8 mouse cellular contexts compared by ENCODE assay signal in the genomic region with DNA sequence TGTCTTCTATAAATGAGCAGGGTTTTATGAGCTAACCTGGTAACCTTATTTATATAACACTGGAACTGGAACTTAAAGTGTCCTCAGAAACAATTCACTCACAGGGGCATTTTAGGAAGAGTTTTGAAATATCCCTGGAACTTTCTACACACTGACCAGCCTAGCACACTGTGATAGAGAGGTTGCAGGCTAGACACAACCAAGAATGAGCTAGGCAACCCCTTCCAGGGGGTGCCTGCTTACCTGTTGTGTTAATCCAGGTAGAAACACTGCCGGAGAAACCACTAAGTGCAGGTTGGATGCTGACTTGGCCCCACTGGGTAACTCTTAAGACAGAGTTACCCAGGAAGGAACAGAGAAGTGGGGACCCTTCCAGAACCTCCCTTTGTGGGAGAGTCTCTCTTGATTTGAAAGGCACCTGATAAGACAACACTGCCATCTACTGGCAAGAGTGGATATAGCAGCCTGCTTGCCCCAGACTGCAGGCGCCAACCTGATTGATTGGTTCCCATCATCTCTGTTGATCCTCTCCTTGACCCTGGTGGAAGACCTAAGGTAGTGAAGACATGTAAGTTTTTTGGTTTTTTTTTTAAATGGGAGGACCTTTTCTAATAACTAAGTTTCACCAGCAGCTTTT. TPM values are rescaled to one million over a fixed set of nuclear protein-coding genes. Genes with fewer than 3 reads are reported as not detected.
DNase-seq lines count a peak whose midpoint lies in the region; ATAC-seq and TF ChIP-seq lines count a peak whose summit lies in the region.

No protein-coding gene starts in this region.

- TF ChIP-seq CTCF in G1E (IDR thresholded peaks at IDR 0.05; ENCODE audit: low read depth, low read length) = peak; percentile 93
- TF ChIP-seq CTCF in layer of hippocampus, adult 2 months (conservative IDR thresholded peaks at IDR 0.05) = peak; percentile 100

- 36% methylated on average over 2 of the region's 2 CpGs for WGBS in forebrain, embryonic 11.5 days
- 20% methylated on average over 2 of the region's 2 CpGs for WGBS in lung, embryonic 15.5 days

- no peaks in the 10 kb centered on the region for H3K4me1 ChIP-seq in G1E (ENCODE audit: insufficient read depth, low read depth, low read length)
- no peaks in the 10 kb centered on the region for H3K4me1 ChIP-seq in forebrain, embryonic 11.5 days (replicated peaks; ENCODE audit: control insufficient read depth, insufficient read depth, low read length)
- H3K4me1 ChIP-seq in lung, embryonic 15.5 days = peaks cover 11% of the 10 kb centered on the region

- H3K9me3 ChIP-seq in G1E (replicated peaks) = no peaks in the 10 kb centered on the region
- no peaks in the 10 kb centered on the region for H3K9me3 ChIP-seq in forebrain, embryonic 11.5 days (ENCODE audit: control insufficient read depth, low read length)
- H3K9me3 ChIP-seq in lung, embryonic 15.5 days = no peaks in the 10 kb centered on the region

- ATAC-seq in G1E (ENCODE audit: extremely low read depth, insufficient number of reproducible peaks, low FRiP score, poor library complexity, severe bottlenecking) = no peak
- ATAC-seq in forebrain, embryonic 11.5 days (replicated peaks; ENCODE audit: low FRiP score) = peak; percentile 68; the same call in 1 of the 2 replicates
- 0 out of 2 replicates have a peak, but pooled peaks have one; percentile 21 for ATAC-seq in lung, embryonic 15.5 days (ENCODE audit: borderline replicate concordance, extremely low read depth, low FRiP score, low TSS enrichment)

- no peak overlapping the region for H3K27ac ChIP-seq in forebrain, embryonic 11.5 days (ENCODE audit: low read depth, low read length)
- H3K27ac ChIP-seq in layer of hippocampus, adult 2 months = no peak overlapping the region
- H3K27ac ChIP-seq in lung, embryonic 15.5 days = no peak overlapping the region

- peak; percentile 16 for DNase-seq in G1E (ENCODE audit: low spot score)
- peak; percentile 54 for DNase-seq in c-Kit-positive CD71-negative TER-119-negative erythroid progenitor cells, embryonic 14.5 days (ENCODE audit: low read depth)
- DNase-seq in forebrain, embryonic 11.5 days (ENCODE audit: low spot score) = peak; percentile 89
- peak; percentile 86 for DNase-seq in heart, postnatal 4 days
- peak; percentile 66 to 91 for DNase-seq in layer of hippocampus, adult 2 months (ENCODE audit: low spot score in 2 of 2)
- DNase-seq in ovary, adult 18-20 months (ENCODE audit: low spot score) = peak; percentile 19
- peak; percentile 90 for DNase-seq in thymus, postnatal 14 days

- H3K4me3 ChIP-seq in G1E (ENCODE audit: low read depth, low read length) = no peak overlapping the region
- no peak overlapping the region for H3K4me3 ChIP-seq in forebrain, embryonic 11.5 days (ENCODE audit: low read depth, low read length)
- H3K4me3 ChIP-seq in layer of hippocampus, adult 2 months = no peak overlapping the region
- no peak overlapping the region for H3K4me3 ChIP-seq in lung, embryonic 15.5 days

- no peak overlapping the region for H3K4me2 ChIP-seq in forebrain, embryonic 11.5 days (ENCODE audit: low read depth, low read length, severe bottlenecking)
- H3K4me2 ChIP-seq in lung, embryonic 15.5 days = no peak overlapping the region

- no peak overlapping the region for H3K9ac ChIP-seq in forebrain, embryonic 11.5 days (ENCODE audit: low read length)
- H3K9ac ChIP-seq in lung, embryonic 15.5 days = no peak overlapping the region

- H3K36me3 ChIP-seq in G1E (replicated peaks) = no peaks in the 10 kb centered on the region
- no peaks in the 10 kb centered on the region for H3K36me3 ChIP-seq in forebrain, embryonic 11.5 days (ENCODE audit: control insufficient read depth, insufficient read depth, low read length)
- H3K36me3 ChIP-seq in lung, embryonic 15.5 days = peaks cover 3% of the 10 kb centered on the region; the same call in 1 of the 2 replicates

- H3K27me3 ChIP-seq in G1E (ENCODE audit: insufficient read depth, low read length) = peaks cover 2% of the 10 kb centered on the region; the same call in 1 of the 2 replicates
- H3K27me3 ChIP-seq in forebrain, embryonic 11.5 days (ENCODE audit: control insufficient read depth, insufficient read depth, low read length) = no peaks in the 10 kb centered on the region
- H3K27me3 ChIP-seq in lung, embryonic 15.5 days = no peaks in the 10 kb centered on the region

RNA-seq across cellular contexts. Expression of gene 4930523C07Rik, which starts 36.7 kb away (rescaled TPM):
- total RNA-seq in G1E (2014; fragmentation: Nextera tagmentation) (15.9 TPM in 1 of 2 replicates, not detected in the other), G1E (2017) (0.23 and 0.33 TPM in 2 replicates)
- polyA plus RNA-seq in G1E (2012) = not detected in 2 replicates
- 1.6 and 1.7 TPM in 2 replicates for polyA plus RNA-seq in forebrain, embryonic 11.5 days (2014; fragmentation: Nextera tagmentation; extraction: Ambion mirVana)
- total RNA-seq in heart, postnatal 4 days (2021) = 10 to 100 TPM; 24.0 to 26.1 TPM
- 1 to 10 TPM; 2.2 to 2.3 TPM for total RNA-seq in layer of hippocampus, adult 2 months (2021)
- 26.5 and 32.5 TPM in 2 replicates for polyA plus RNA-seq in lung, embryonic 15.5 days (2015; fragmentation: Nextera tagmentation; extraction: Ambion mirVana)

Comparison
In these comparisons a context has a peak if more than half of its experiments do, and no peak if none do; other contexts are left out.
1. DNase-seq: peak in every context shown above with its lines; median percentile 90 in thymus, postnatal 14 days; 89 in forebrain, embryonic 11.5 days; 86 in heart, postnatal 4 days; 78 in layer of hippocampus, adult 2 months; 54 in c-Kit-positive CD71-negative TER-119-negative erythroid progenitor cells, embryonic 14.5 days; 19 in ovary, adult 18-20 months; 16 in G1E.